Mouse (Mus musculus) frontal cortex, adult 2 months (tissue): ENCODE measurements around the gene Scap. TPM values are rescaled to one million over a fixed set of nuclear protein-coding genes. Genes with fewer than 3 reads are reported as not detected.
"Not testable (repeated sequence)": the region's sequence is repeated elsewhere in the genome, so short reads cannot be mapped to it uniquely, and the experiment has no call there.

Source experiments
- DNase-seq, 2 experiments: peaks; one replicate each; pipeline ENCODE4 v3.0.0; 2022; ENCODE audit warnings: low spot score in 1 of 2; ENCODE audit errors: extremely low spot score in 1 of 2
- polyA plus RNA-seq: library from polyadenylated mRNA; depleted of rRNA; stranded (reverse); fragments of >200 nt; gene quantifications from 2 replicates; pipeline ENCODE4 v1.2.3, GENCODE M21; 2012

The Scap gene
- polyA plus RNA-seq, 1 experiment: 45.8 TPM

- no peak for DNase-seq
These were observed 2.7 kb upstream of the Scap start for GRCm38 (mm10) chr9:110330341-110330740.

- not testable (repeated sequence) for DNase-seq
These were observed 2.2 kb upstream of the Scap start for GRCm38 (mm10) chr9:110330913-110331312.

- DNase-seq: no peak
These were observed 790 bp downstream of the Scap start for GRCm38 (mm10) chr9:110333896-110334259.

GRCm38 (mm10) chr9:110334849-110335248 is 1.8 kb downstream of the Scap start:
- no peak for DNase-seq

- no peak for DNase-seq
These were observed 7.1 kb downstream of the Scap start for GRCm38 (mm10) chr9:110340037-110340750.

GRCm38 (mm10) chr9:110342008-110342407 is 8.9 kb downstream of the Scap start:
- DNase-seq: peak in 1 of 2 experiments; percentile 36

- DNase-seq: no peak
These were observed 10.7 kb downstream of the Scap start for GRCm38 (mm10) chr9:110343805-110344204.

- no peak for DNase-seq
These were observed 12.1 kb downstream of the Scap start for GRCm38 (mm10) chr9:110345057-110345739.

- no peak for DNase-seq
These were observed 15.8 kb downstream of the Scap start for GRCm38 (mm10) chr9:110348899-110349298.

- DNase-seq: no peak
These were observed 17.1 kb downstream of the Scap start for GRCm38 (mm10) chr9:110350188-110350587.

- no peak for DNase-seq
These were observed 17.5 kb downstream of the Scap start for GRCm38 (mm10) chr9:110350612-110351011.

- DNase-seq: no peak
These were observed 18.3 kb downstream of the Scap start for GRCm38 (mm10) chr9:110351350-110351749.

GRCm38 (mm10) chr9:110351932-110352632 is 19.0 kb downstream of the Scap start:
- no peak for DNase-seq

GRCm38 (mm10) chr9:110358341-110358740 is 25.3 kb downstream of the Scap start:
- no peak for DNase-seq

- DNase-seq: no peak
These were observed 28.2 kb downstream of the Scap start for GRCm38 (mm10) chr9:110361299-110361698.

GRCm38 (mm10) chr9:110362337-110362736 is 29.2 kb downstream of the Scap start:
- DNase-seq: no peak

- no peak for DNase-seq
These were observed 33.7 kb downstream of the Scap start for GRCm38 (mm10) chr9:110366746-110367145.

- DNase-seq: no peak
These were observed 36.8 kb downstream of the Scap start for GRCm38 (mm10) chr9:110369860-110370259.

GRCm38 (mm10) chr9:110373871-110374270 is 40.8 kb downstream of the Scap start:
- DNase-seq: no peak

GRCm38 (mm10) chr9:110375668-110376067 is 42.6 kb downstream of the Scap start:
- DNase-seq: no peak

GRCm38 (mm10) chr9:110377655-110378054 is 44.6 kb downstream of the Scap start:
- peak in 1 of 2 experiments; percentile 39 for DNase-seq

GRCm38 (mm10) chr9:110379361-110379760 is 46.3 kb downstream of the Scap start:
- DNase-seq: no peak
